Mouse (Mus musculus) kidney, embryonic 15.5 days (tissue): ENCODE data around the gene Bpgm. TPM values are rescaled to one million over a fixed set of nuclear protein-coding genes. Genes with fewer than 3 reads are reported as not detected.

Experiments
- ATAC-seq: fragments of 200-750 bp; cut with Nextera tagmentation; replicated peaks from 2 replicates; pipeline ENCODE4 v1.8.0; 2017; ENCODE audit warnings: moderate TSS enrichment; ENCODE audit not compliant: low FRiP score
- H3K27ac ChIP-seq: fragments of 300-500 bp; sonication (generic); 2 replicates; pipeline ENCODE4 v1.5.1; 2015; ENCODE audit warnings: mild to moderate bottlenecking, inconsistent platforms
- H3K27me3 ChIP-seq: fragments of 300-500 bp; sonication (generic); 2 replicates; pipeline ENCODE4 v1.6.1; 2015; ENCODE audit warnings: inconsistent platforms
- H3K36me3 ChIP-seq: fragments of 300-500 bp; sonication (generic); 2 replicates; pipeline ENCODE4 v1.6.1; 2015; ENCODE audit warnings: inconsistent platforms
- H3K4me1 ChIP-seq: fragments of 300-500 bp; sonication (generic); 2 replicates; pipeline ENCODE4 v1.6.1; 2015; ENCODE audit warnings: inconsistent platforms
- H3K4me2 ChIP-seq: fragments of 300-500 bp; sonication (generic); 2 replicates; pipeline ENCODE4 v1.6.1; 2015; ENCODE audit warnings: moderate library complexity, mild to moderate bottlenecking, inconsistent platforms
- H3K4me3 ChIP-seq: fragments of 300-500 bp; sonication (generic); replicated peaks from 2 replicates; pipeline ENCODE4 v1.5.1; 2015; ENCODE audit warnings: mild to moderate bottlenecking, inconsistent platforms
- H3K9ac ChIP-seq: fragments of 300-500 bp; sonication (generic); 2 replicates; pipeline ENCODE4 v1.6.1; 2015; ENCODE audit warnings: mild to moderate bottlenecking, inconsistent platforms
- H3K9me3 ChIP-seq: fragments of 300-500 bp; sonication (generic); replicated peaks from 2 replicates; pipeline ENCODE4 v1.6.1; 2016; ENCODE audit warnings: inconsistent platforms
- WGBS: fragments of 180-500 bp; shearing (Covaris S2); methylation state at CpG from one replicate; pipeline ENCODE4 v1.1.7; 2015; ENCODE audit warnings: mixed read lengths; 5-methylcytosine and 5-hydroxymethylcytosine counted together
- polyA plus RNA-seq: library from polyadenylated mRNA; unstranded; fragments of >200 nt; fragmentation: Nextera tagmentation; extraction: Ambion mirVana; gene quantifications from 2 replicates; pipeline ENCODE4 v1.2.1, GENCODE M21; 2015

The Bpgm gene
- polyA plus RNA-seq, 1 experiment from 2014 or later, result 43.7 TPM

GRCm38 (mm10) chr6:34493327-34494095, 17.5 kb downstream of the Bpgm start:
- WGBS, result 62% methylated on average over 21 of the region's 21 CpGs

DNA sequence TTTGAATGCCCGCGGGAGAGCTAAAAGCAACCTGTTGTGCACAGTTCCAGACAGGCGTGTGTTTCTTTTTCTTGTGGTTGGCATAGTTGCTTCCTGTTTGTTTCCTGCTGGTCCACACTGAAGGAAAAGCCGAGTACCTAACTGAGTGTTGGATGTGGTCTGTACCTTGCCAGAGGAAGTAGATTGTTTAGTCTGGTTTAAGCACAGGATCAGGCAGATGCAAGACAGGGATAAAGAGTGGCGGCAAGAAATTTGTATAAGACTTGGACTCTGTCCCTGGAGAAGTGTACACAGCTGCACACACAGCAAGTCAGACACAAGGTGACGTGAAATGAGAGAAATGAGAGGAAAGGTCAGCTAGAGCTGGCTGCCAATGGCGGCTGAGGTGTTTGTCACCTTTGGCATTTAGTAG, 19.1 kb downstream of the Bpgm start:
- WGBS, result 35% methylated on average over 7 of the region's 7 CpGs

More at GRCm38 (mm10) chr6:34493327-34494095, 17.5 kb downstream of the Bpgm start:
- Histone ChIP-seq H3K4me3 (no peak overlapping the region), H3K9me3 (no peaks in the 10 kb centered on the region), H3K4me1 (peaks cover 35% of the 10 kb centered on the region), H3K27me3 (no peaks in the 10 kb centered on the region), H3K27ac (peak overlapping the region; percentile 56; the same call in 1 of the 2 replicates), H3K9ac (no peak overlapping the region), H3K36me3 (0 out of 2 replicates have a peak, but pooled peaks cover 4% of the 10 kb centered on the region), H3K4me2 (no peak overlapping the region)
- peak; percentile 62; the same call in 1 of the 2 replicates for ATAC-seq

DNA sequence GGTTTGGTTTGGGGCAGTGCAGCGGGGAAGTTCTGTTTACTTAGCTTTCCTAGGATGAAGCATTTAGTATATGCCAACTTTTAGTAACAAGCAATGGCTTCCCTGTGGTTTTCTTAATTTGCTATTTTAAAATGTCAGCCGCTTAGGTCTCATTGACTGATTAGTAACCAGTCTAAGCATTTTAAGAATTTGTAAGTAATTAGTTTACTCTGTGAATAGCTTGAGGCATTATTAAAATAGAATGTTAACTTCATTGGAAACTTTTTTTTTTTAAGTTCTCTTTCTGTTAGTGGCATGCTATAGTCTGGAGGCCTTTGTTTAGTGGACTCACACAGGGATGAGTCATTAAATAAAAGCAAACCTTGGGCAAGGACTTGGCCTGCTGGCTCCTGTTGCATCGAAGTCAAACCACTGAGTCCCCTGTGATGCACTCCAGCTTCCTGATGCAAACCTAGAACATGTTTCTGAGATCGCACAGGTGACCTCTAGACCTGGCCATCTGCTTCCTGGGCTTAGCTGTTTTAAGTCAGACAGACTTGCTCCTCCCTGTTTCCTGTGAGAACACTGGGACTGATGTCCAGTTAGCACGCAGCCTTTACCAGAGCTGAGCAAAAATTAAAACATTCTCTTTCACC, 22.1 kb downstream of the Bpgm start:
- no peak overlapping the region for H3K4me2 ChIP-seq
- H3K9ac ChIP-seq, result no peak overlapping the region
- no peak overlapping the region for H3K4me3 ChIP-seq
- H3K9me3 ChIP-seq, result no peaks in the 10 kb centered on the region
- peaks cover 34% of the 10 kb centered on the region for H3K4me1 ChIP-seq
- no peak for ATAC-seq
- no peaks in the 10 kb centered on the region for H3K36me3 ChIP-seq
- H3K27ac ChIP-seq, result peak overlapping the region; percentile 19; the same call in 1 of the 2 replicates
- no peaks in the 10 kb centered on the region for H3K27me3 ChIP-seq
- 54% methylated on average over 5 of the region's 5 CpGs for WGBS

More for the DNA sequence above, 19.1 kb downstream of the Bpgm start:
- ATAC-seq, result 0 out of 2 replicates have a peak, but pooled peaks have one; percentile 47
- Histone ChIP-seq H3K4me1 (peaks cover 38% of the 10 kb centered on the region), H3K27me3 (no peaks in the 10 kb centered on the region), H3K36me3 (no peaks in the 10 kb centered on the region), H3K4me3 (no peak overlapping the region), H3K27ac (peak overlapping the region; percentile 68), H3K4me2 (0 out of 2 replicates have a peak overlapping the region, but pooled peaks have one; percentile 7), H3K9ac (no peak overlapping the region), H3K9me3 (no peaks in the 10 kb centered on the region)

- Histone ChIP-seq H3K9ac (no peak overlapping the region), H3K4me1 (peaks cover 11% of the 10 kb centered on the region; the same call in 1 of the 2 replicates), H3K9me3 (no peaks in the 10 kb centered on the region), H3K4me2 (no peak overlapping the region), H3K36me3 (peaks cover 6% of the 10 kb centered on the region; the same call in 1 of the 2 replicates), H3K27ac (no peak overlapping the region), H3K4me3 (no peak overlapping the region), H3K27me3 (no peaks in the 10 kb centered on the region)
- no peak for ATAC-seq
- 90% methylated on average over 7 of the region's 7 CpGs for WGBS
Observed at GRCm38 (mm10) chr6:34502291-34502690, 26.3 kb downstream of the Bpgm start.

DNA sequence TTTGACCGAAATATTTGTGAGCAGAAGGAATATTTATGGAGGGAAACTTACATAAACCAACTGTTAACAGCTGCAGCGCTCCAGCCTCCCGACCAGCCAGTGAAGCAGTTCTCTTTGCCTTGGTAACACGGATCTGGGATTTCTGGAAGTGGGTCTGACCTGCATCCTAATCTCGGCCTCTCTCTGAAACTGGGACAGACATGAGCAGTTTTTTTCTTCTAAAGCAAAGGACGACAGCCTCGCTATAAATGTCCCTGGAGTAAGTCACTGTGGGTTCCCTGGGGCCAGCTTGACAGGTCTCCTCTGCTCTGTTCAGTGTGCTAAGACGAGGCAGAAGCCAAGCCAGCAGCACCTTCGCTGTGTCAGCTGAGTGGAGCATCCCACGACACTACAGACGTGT, 29.9 kb downstream of the Bpgm start:
- H3K27me3 ChIP-seq, result no peaks in the 10 kb centered on the region
- ATAC-seq, result no peak
- no peaks in the 10 kb centered on the region for H3K9me3 ChIP-seq
- WGBS, result 55% methylated on average over 11 of the region's 11 CpGs
- H3K4me2 ChIP-seq, result no peak overlapping the region
- no peak overlapping the region for H3K27ac ChIP-seq
- H3K4me1 ChIP-seq, result 0 out of 2 replicates have a peak, but pooled peaks cover 3% of the 10 kb centered on the region
- no peak overlapping the region for H3K4me3 ChIP-seq
- H3K9ac ChIP-seq, result no peak overlapping the region
- H3K36me3 ChIP-seq, result peaks cover 6% of the 10 kb centered on the region; the same call in 1 of the 2 replicates

DNA sequence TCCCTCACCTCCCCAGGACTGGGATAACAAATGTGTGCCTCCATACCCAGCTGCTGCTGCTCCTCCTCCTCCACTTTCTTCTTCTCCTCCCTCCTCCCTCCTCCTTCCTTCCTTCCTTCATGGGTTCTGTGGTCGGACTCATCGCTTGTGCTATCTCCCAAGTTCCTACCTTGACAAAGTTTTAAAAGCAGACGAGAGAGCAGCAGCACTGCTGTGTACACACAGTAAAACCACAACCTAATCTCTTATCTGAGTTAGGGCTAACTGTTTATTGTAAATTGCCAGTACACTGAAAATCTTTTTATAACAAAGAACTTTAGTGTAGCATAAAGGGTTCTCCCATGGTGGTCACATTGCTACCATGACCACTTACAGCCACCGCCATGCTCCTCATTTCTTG, 31.6 kb downstream of the Bpgm start:
- no peak for ATAC-seq
- Histone ChIP-seq H3K4me3 (no peak overlapping the region), H3K4me1 (0 out of 2 replicates have a peak, but pooled peaks cover 3% of the 10 kb centered on the region), H3K4me2 (no peak overlapping the region), H3K9ac (no peak overlapping the region), H3K27me3 (no peaks in the 10 kb centered on the region), H3K27ac (no peak overlapping the region), H3K9me3 (no peaks in the 10 kb centered on the region), H3K36me3 (peaks cover 6% of the 10 kb centered on the region; the same call in 1 of the 2 replicates)
- 89% methylated on average over 4 of the region's 4 CpGs for WGBS

GRCm38 (mm10) chr6:34508016-34508415, 32.0 kb downstream of the Bpgm start:
- H3K9me3 ChIP-seq, result no peaks in the 10 kb centered on the region
- H3K4me2 ChIP-seq, result no peak overlapping the region
- H3K4me1 ChIP-seq, result 0 out of 2 replicates have a peak, but pooled peaks cover 3% of the 10 kb centered on the region
- H3K4me3 ChIP-seq, result no peak overlapping the region
- no peaks in the 10 kb centered on the region for H3K27me3 ChIP-seq
- ATAC-seq, result no peak
- H3K36me3 ChIP-seq, result peaks cover 6% of the 10 kb centered on the region; the same call in 1 of the 2 replicates
- WGBS, result 90% methylated on average over 4 of the region's 4 CpGs
- no peak overlapping the region for H3K27ac ChIP-seq
- H3K9ac ChIP-seq, result no peak overlapping the region

GRCm38 (mm10) chr6:34510277-34510676, 34.3 kb downstream of the Bpgm start:
- H3K9ac ChIP-seq, result no peak overlapping the region
- ATAC-seq, result no peak
- no peaks in the 10 kb centered on the region for H3K27me3 ChIP-seq
- H3K4me1 ChIP-seq, result peaks cover 8% of the 10 kb centered on the region; the same call in 1 of the 2 replicates
- peaks cover under 1% of the 10 kb centered on the region; the same call in 1 of the 2 replicates for H3K36me3 ChIP-seq
- 88% methylated on average over 5 of the region's 5 CpGs for WGBS
- H3K27ac ChIP-seq, result no peak overlapping the region
- H3K4me2 ChIP-seq, result no peak overlapping the region
- H3K9me3 ChIP-seq, result no peaks in the 10 kb centered on the region
- H3K4me3 ChIP-seq, result no peak overlapping the region

DNA sequence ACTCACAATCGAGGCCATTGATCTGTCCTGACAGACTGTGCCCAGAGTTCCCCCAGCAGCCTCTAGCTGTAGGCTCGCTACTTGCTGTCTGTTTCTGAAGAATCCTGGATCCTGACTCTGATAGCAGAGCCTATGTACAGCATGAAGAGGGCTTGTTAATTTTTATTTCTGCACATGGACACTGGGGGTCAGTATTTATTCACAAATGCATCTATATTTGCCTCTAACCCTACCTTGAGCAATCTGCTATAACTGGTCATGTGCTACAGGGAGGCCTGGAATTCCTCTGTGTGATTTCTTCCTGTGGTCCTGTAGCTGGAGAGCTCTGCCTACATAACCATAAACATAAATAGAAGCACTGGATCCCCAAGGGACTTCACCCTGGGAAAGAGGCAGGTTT, 35.4 kb downstream of the Bpgm start:
- 47% methylated on average over 2 of the region's 2 CpGs for WGBS
- Histone ChIP-seq H3K4me2 (no peak overlapping the region), H3K4me3 (no peak overlapping the region), H3K9ac (no peak overlapping the region), H3K27ac (no peak overlapping the region), H3K27me3 (no peaks in the 10 kb centered on the region), H3K4me1 (peaks cover 8% of the 10 kb centered on the region; the same call in 1 of the 2 replicates), H3K9me3 (no peaks in the 10 kb centered on the region), H3K36me3 (no peaks in the 10 kb centered on the region)
- peak; percentile 87 for ATAC-seq

GRCm38 (mm10) chr6:34512741-34513140, 36.7 kb downstream of the Bpgm start:
- Histone ChIP-seq H3K4me3 (no peak overlapping the region), H3K4me2 (no peak overlapping the region), H3K9ac (no peak overlapping the region), H3K9me3 (no peaks in the 10 kb centered on the region), H3K27me3 (no peaks in the 10 kb centered on the region), H3K27ac (no peak overlapping the region), H3K4me1 (peaks cover 8% of the 10 kb centered on the region; the same call in 1 of the 2 replicates), H3K36me3 (no peaks in the 10 kb centered on the region)
- no peak for ATAC-seq

- Histone ChIP-seq H3K9ac (no peak overlapping the region), H3K4me2 (no peak overlapping the region), H3K4me1 (peaks cover 8% of the 10 kb centered on the region; the same call in 1 of the 2 replicates), H3K9me3 (no peaks in the 10 kb centered on the region), H3K27me3 (no peaks in the 10 kb centered on the region), H3K4me3 (no peak overlapping the region), H3K36me3 (no peaks in the 10 kb centered on the region), H3K27ac (no peak overlapping the region)
- 51% methylated on average over 5 of the region's 5 CpGs for WGBS
- no peak for ATAC-seq
Observed at GRCm38 (mm10) chr6:34514655-34515054, 38.6 kb downstream of the Bpgm start.
